Mouse (Mus musculus) adrenal gland, postnatal 4 days (tissue): ENCODE results near the gene 2310007B03Rik. TPM values are rescaled to one million over a fixed set of nuclear protein-coding genes. Genes with fewer than 3 reads are reported as not detected.
A peak's percentile ranks its signal among the peaks of the same experiment; 100 is the strongest.

Experiments used
- DNase-seq, 2 experiments: peaks; one replicate each; pipeline ENCODE4 v3.0.0; 2021 to 2022; ENCODE audit warnings: low spot score in 2 of 2, mixed read lengths in 2 of 2
- total RNA-seq, 2 experiments: library from RNA; stranded (reverse); gene quantifications; 2 replicates each; pipeline ENCODE4 v1.2.3; 2021

2310007B03Rik gene
- total RNA-seq, 2 experiments from 2014 or later: 0.42 TPM; not detected in 1

GRCm38 (mm10) chr1:93161350-93161749, 602 bp upstream of the 2310007B03Rik start:
- DNase-seq: no peak

GRCm38 (mm10) chr1:93159566-93160500, 915 bp downstream of the 2310007B03Rik start:
- DNase-seq: no peak

- DNase-seq: no peak
Measured at GRCm38 (mm10) chr1:93158916-93159315, 1.8 kb downstream of the 2310007B03Rik start.

- no peak for DNase-seq
Measured at GRCm38 (mm10) chr1:93157566-93157965, 3.2 kb downstream of the 2310007B03Rik start.

GRCm38 (mm10) chr1:93150907-93151661, 9.7 kb downstream of the 2310007B03Rik start:
- no peak for DNase-seq

GRCm38 (mm10) chr1:93144176-93144575, 16.6 kb downstream of the 2310007B03Rik start:
- no peak for DNase-seq

GRCm38 (mm10) chr1:93142871-93143270, 17.9 kb downstream of the 2310007B03Rik start:
- no peak for DNase-seq

- DNase-seq: no peak
Measured at GRCm38 (mm10) chr1:93139713-93140112, 21.0 kb downstream of the 2310007B03Rik start.

GRCm38 (mm10) chr1:93138534-93138933, 22.2 kb downstream of the 2310007B03Rik start:
- no peak for DNase-seq

- no peak for DNase-seq
Measured at GRCm38 (mm10) chr1:93135036-93135526, 25.7 kb downstream of the 2310007B03Rik start, which contains the start of gene Agxt. TSS of gene Agxt (plus strand) at chr1:93135240.

- no peak for DNase-seq
Measured at GRCm38 (mm10) chr1:93132676-93133075, 28.1 kb downstream of the 2310007B03Rik start.

- no peak for DNase-seq
Measured at GRCm38 (mm10) chr1:93130242-93130983, 30.3 kb downstream of the 2310007B03Rik start.

- DNase-seq: peak in 1 of 2 experiments; percentile 43
Measured at GRCm38 (mm10) chr1:93128710-93129349, 31.9 kb downstream of the 2310007B03Rik start.

- no peak for DNase-seq
Measured at GRCm38 (mm10) chr1:93128209-93128608, 32.5 kb downstream of the 2310007B03Rik start.

- DNase-seq: no peak
Measured at GRCm38 (mm10) chr1:93125256-93125655, 35.5 kb downstream of the 2310007B03Rik start.

- DNase-seq: no peak
Measured at GRCm38 (mm10) chr1:93124066-93124465, 36.7 kb downstream of the 2310007B03Rik start.

GRCm38 (mm10) chr1:93123179-93123854, 37.4 kb downstream of the 2310007B03Rik start:
- DNase-seq: no peak

GRCm38 (mm10) chr1:93118816-93119215, 41.9 kb downstream of the 2310007B03Rik start:
- DNase-seq: no peak

- no peak for DNase-seq
Measured at GRCm38 (mm10) chr1:93115471-93115870, 45.3 kb downstream of the 2310007B03Rik start.
